Mouse (Mus musculus) hindbrain, embryonic 11.5 days (tissue): ENCODE results near the gene Nat8f4. TPM values are rescaled to one million over a fixed set of nuclear protein-coding genes. Genes with fewer than 3 reads are reported as not detected.
"Not testable (repeated sequence)": the region's sequence is repeated elsewhere in the genome, so short reads cannot be mapped to it uniquely, and the experiment has no call there.

Experiments
- ATAC-seq: fragments of 200-750 bp; cut with Nextera tagmentation; 2 replicates; pipeline ENCODE4 v1.8.0; 2017; ENCODE audit warnings: mild to moderate bottlenecking, moderate TSS enrichment, moderate library complexity; ENCODE audit not compliant: low FRiP score
- DNase-seq: peaks from one replicate; pipeline ENCODE4 v3.0.0-alpha.2; 2015; ENCODE audit warnings: low spot score
- H3K27ac ChIP-seq: fragments of 300-500 bp; sonication (generic); 2 replicates; pipeline ENCODE4 v1.5.1; 2014; ENCODE audit warnings: mild to moderate bottlenecking, low read depth, low read length
- H3K27me3 ChIP-seq: fragments of 300-500 bp; sonication (generic); 2 replicates; pipeline ENCODE4 v1.6.1; 2014; ENCODE audit warnings: mild to moderate bottlenecking, low read length, moderate library complexity, mixed read lengths; ENCODE audit not compliant: control insufficient read depth, insufficient read depth
- H3K36me3 ChIP-seq: fragments of 300-500 bp; sonication (generic); 2 replicates; pipeline ENCODE4 v1.6.1; 2014; ENCODE audit warnings: mild to moderate bottlenecking, low read length, moderate library complexity, mixed read lengths; ENCODE audit not compliant: control insufficient read depth, insufficient read depth
- H3K4me1 ChIP-seq: fragments of 300-500 bp; sonication (generic); replicated peaks from 2 replicates; pipeline ENCODE4 v1.6.1; 2014; ENCODE audit warnings: low read length, mixed read lengths; ENCODE audit not compliant: control insufficient read depth, insufficient read depth
- H3K4me2 ChIP-seq: fragments of 300-500 bp; sonication (generic); replicated peaks from 2 replicates; pipeline ENCODE4 v1.6.1; 2014; ENCODE audit warnings: mild to moderate bottlenecking, low read depth, low read length
- H3K4me3 ChIP-seq: fragments of 300-500 bp; sonication (generic); 2 replicates; pipeline ENCODE4 v1.5.1; 2014; ENCODE audit warnings: low read depth, low read length
- H3K9ac ChIP-seq: fragments of 300-500 bp; sonication (generic); 2 replicates; pipeline ENCODE4 v1.6.1; 2014; ENCODE audit warnings: low read depth, low read length
- H3K9me3 ChIP-seq: fragments of 300-500 bp; sonication (generic); 2 replicates; pipeline ENCODE4 v1.6.1; 2016; ENCODE audit warnings: low read length; ENCODE audit not compliant: control insufficient read depth
- WGBS: fragments of 180-500 bp; shearing (Covaris S2); extraction: QIAGEN DNeasy Blood & Tissue Kit; methylation state at CpG from one replicate; pipeline ENCODE4 v1.1.7; 2014; 5-methylcytosine and 5-hydroxymethylcytosine counted together
- polyA plus RNA-seq: library from polyadenylated mRNA; unstranded; fragments of >200 nt; fragmentation: Nextera tagmentation; extraction: Ambion mirVana; gene quantifications from 2 replicates; pipeline ENCODE4 v1.2.1, GENCODE M21; 2014

Gene Nat8f4
- polyA plus RNA-seq, 1 experiment from 2014 or later: 4.8 TPM

DNA sequence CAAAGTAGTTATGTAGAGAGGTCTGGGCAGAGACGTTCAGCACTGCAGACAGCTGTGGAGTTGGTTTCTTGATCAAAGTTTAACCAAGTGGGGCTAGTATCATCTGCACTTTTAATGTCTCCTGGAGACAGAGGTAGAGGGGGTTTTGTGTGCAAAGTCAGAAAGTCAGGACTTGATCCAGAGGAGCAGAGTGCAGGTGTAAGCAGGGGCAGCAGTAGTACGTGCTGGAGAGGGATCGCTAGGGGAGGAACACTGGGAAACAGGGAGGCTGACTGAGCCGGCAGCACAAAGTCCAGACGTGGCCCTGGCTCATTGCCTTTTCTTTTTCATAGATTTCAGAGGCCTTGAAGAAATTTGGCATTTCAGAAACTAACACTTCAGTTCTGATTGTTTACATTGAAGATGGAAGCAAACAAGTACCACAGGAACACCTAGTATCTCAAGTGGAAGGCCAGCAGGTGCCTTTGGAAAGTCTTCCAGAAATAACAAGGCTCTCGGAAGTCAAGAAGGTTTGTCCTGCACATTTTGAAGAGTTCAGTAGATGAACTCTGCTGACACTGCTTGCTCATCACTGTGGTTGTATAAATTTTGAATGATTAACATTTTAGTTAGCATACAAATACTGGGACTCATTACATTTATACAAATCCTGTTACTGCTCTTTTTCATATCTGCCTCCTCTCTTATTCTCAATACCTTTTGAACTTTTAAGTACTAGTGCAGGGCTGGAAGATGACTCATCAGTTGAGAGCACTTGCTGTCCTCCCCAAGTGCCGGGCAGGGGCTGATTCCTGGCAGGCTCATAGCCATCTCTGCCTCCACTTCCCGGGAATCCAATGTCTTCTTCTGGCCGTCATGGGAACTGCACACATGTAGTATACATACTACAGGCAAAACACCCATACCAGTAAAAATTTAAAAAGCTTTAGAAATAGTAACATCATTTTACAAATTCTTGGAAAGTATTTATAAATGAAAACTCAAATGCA lies 23.1 kb upstream of the Nat8f4 start:
- WGBS: 92% methylated on average over 9 of the region's 9 CpGs
- Histone ChIP-seq H3K4me3 (no peak overlapping the region), H3K27me3 (no peaks in the 10 kb centered on the region), H3K36me3 (peaks cover 12% of the 10 kb centered on the region), H3K9me3 (no peaks in the 10 kb centered on the region), H3K9ac (no peak overlapping the region), H3K4me1 (no peaks in the 10 kb centered on the region), H3K27ac (no peak overlapping the region), H3K4me2 (no peak overlapping the region)
- no peak for DNase-seq
- no peak for ATAC-seq

DNA sequence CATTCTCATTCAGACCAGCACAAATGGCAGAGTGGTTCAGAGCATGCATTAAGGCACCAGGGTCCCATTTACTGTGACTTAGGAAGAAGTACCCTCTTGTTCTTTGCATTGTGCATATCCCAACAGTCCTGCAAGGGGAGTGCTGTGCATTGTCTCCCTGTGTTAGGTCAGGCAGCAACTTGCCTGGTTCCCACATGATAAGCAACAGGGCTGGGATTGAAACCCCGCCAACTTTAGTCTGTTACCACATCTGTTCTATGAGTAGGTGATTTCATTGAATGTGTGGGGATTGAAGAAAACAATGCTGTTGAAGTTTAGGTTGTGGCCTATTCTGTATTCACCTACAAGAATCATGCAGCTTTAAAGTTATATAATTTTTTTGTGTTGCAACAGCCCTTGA lies 22.0 kb upstream of the Nat8f4 start:
- H3K36me3 ChIP-seq: peaks cover 13% of the 10 kb centered on the region
- DNase-seq (no peak), ATAC-seq (no peak)
- no peaks in the 10 kb centered on the region for H3K9me3 ChIP-seq
- no peak overlapping the region for H3K9ac ChIP-seq
- H3K4me3 ChIP-seq: no peak overlapping the region
- H3K4me1 ChIP-seq: no peaks in the 10 kb centered on the region
- H3K4me2 ChIP-seq: no peak overlapping the region
- no peaks in the 10 kb centered on the region for H3K27me3 ChIP-seq
- 93% methylated on average over 1 of the region's 1 CpGs for WGBS
- H3K27ac ChIP-seq: no peak overlapping the region

DNA sequence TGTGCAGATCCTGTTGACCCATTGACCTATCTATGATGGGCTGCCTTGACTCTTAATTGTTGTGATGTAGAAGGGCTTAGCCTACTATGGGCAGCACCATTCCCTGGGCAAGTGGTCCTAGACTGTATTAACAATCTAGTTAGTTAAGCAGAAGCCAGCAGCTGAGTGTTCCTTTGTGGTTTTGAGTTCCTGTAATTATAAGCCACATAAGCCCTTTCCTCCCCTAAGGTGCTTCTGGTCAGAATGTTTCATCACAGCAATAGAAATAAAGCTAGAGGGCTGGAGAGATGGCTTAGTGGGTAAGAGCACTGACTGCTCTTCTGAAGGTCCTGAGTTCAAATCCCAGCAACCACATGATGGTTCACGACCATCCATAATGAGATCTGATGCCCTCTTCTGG lies 19.0 kb upstream of the Nat8f4 start:
- H3K4me1 ChIP-seq: no peaks in the 10 kb centered on the region
- no peak overlapping the region for H3K4me2 ChIP-seq
- DNase-seq: no peak
- no peak for ATAC-seq
- WGBS: 90% methylated on average over 1 of the region's 1 CpGs
- no peaks in the 10 kb centered on the region for H3K27me3 ChIP-seq
- no peak overlapping the region for H3K9ac ChIP-seq
- no peaks in the 10 kb centered on the region for H3K9me3 ChIP-seq
- H3K27ac ChIP-seq: no peak overlapping the region
- peaks cover 13% of the 10 kb centered on the region for H3K36me3 ChIP-seq
- no peak overlapping the region for H3K4me3 ChIP-seq

DNA sequence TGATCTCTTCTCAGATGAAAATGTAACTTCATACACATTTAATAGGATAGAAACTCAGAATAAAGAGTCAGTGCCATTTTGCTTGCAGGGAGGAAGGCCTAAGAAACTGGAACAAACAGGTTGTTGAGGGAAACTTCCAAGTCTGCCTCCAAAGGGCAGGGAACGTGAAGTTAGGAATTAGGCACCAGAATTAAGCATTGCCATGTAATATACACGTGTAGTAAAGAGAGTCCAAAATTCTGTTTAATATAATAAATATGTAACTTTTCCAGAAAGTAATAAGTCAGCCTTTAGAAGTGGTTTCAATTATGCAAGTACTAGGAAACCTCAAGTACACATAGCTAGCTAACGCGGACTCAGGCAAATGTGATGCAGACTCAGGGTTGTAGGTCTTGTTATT lies 14.7 kb upstream of the Nat8f4 start:
- Histone ChIP-seq H3K4me2 (no peak overlapping the region), H3K9me3 (no peaks in the 10 kb centered on the region), H3K27ac (no peak overlapping the region), H3K36me3 (0 out of 2 replicates have a peak, but pooled peaks cover 2% of the 10 kb centered on the region), H3K4me1 (no peaks in the 10 kb centered on the region), H3K27me3 (no peaks in the 10 kb centered on the region), H3K4me3 (no peak overlapping the region), H3K9ac (no peak overlapping the region)
- ATAC-seq (no peak), DNase-seq (no peak)
- WGBS: 94% methylated on average over 4 of the region's 4 CpGs

DNA sequence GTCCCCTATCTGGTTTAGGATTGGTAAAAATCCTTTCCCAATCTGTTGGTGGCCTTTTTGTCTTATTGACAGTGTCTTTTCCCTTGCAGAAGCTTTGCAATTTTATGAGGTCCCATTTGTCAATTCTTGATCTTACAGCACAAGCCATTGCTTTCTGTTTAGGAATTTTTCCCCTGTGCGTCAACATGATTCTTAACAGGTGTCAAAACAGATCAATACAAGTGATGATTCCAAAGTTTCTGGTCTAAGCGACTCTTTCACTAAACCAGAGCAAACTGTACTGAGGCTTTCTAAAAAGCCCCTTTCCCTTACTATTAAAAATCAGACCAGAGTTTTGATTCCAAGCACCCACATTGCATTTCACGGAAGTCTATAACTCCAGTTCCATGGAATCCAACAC lies 13.7 kb upstream of the Nat8f4 start:
- H3K27ac ChIP-seq, ATAC-seq, H3K4me1 ChIP-seq, H3K9me3 ChIP-seq, H3K36me3 ChIP-seq, H3K4me2 ChIP-seq, H3K4me3 ChIP-seq, H3K9ac ChIP-seq, H3K27me3 ChIP-seq, DNase-seq: not testable (repeated sequence)
- 93% methylated on average over 3 of the region's 3 CpGs for WGBS

DNA sequence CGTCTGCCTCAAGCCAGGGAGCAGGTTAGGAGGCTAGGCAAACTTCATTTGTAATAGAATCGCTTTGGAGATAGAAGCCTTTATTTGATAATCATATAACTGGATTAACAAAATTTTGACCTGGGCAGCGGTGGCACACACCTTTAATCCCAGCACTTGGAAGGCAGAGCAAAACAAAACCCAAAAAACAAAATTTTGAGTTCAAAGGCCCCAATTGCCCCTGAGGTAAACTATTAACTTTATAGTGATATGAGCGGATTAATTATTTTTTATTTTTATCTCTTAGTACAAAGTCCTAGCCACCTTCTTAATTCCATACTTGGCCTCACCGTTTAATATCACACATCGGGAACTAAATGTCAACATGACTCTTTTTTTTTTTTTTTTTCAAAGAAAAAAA lies 11.9 kb upstream of the Nat8f4 start:
- Histone ChIP-seq H3K27ac (peak overlapping the region; percentile 68; the same call in 1 of the 2 replicates), H3K4me3 (peak overlapping the region; percentile 56), H3K9me3 (no peaks in the 10 kb centered on the region), H3K27me3 (no peaks in the 10 kb centered on the region), H3K4me2 (peak overlapping the region; percentile 70), H3K4me1 (no peaks in the 10 kb centered on the region), H3K9ac (peak overlapping the region; percentile 74), H3K36me3 (no peaks in the 10 kb centered on the region)
- no peak for ATAC-seq
- 87% methylated on average over 6 of the region's 6 CpGs for WGBS
- DNase-seq: no peak

DNA sequence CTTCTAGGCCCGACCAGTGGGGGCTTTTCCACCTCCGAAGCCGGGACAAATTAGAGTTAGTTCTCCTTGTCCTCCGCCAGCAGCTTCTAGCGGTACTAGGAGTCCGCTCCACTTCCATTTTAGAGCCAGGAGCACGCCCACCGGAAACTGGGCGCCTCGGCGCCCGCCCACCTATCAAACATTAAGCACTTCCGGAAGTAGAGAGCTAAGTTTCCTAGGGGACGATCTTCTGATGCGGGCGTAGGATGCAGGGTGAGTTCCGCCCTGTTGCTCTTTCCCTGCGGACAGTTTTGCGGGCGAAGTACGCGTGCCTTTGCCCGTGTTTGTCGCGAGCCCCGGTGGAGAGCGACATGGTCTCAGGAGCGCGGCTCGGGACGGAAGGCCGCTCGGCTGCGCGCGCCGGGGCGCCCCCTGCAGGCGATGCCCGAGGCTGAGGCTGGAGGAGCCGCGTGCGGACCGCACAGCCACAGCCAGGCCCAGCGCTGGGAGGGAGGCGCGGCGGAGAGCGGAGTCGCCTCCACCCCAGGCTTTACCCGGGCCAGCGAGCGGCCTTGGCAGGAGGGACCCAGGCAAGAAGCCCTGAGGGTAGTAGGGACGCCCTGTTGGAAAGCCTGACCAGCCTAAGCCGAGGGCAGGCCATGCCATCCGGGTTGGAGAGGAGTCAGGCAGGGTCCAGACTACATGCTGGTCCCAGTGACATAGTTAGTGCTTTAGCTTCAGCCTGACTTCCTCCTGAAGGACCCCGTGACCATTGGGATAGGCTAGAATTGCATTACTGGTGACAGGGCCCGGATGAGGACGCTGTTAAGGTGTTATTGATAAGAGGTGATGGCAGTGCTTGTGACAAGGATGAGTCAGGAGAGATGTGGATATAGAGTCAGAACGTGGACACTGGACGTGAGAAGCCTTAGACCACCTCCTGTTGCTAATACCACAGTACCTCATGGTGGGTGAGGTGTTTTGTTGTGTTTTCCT lies 11.1 kb upstream of the Nat8f4 start, which contains the start of gene Nat8f1:
Nat8f1 (minus strand) TSS at position 149 of the 975 bp plus-strand sequence.
- under 1% methylated on average over 58 of the region's 61 CpGs for WGBS
- Histone ChIP-seq H3K27ac (peak within 1 kb of the TSS; percentile 68), H3K4me3 (peak within 1 kb of the TSS; percentile 56), H3K4me2 (peak within 1 kb of the TSS; percentile 70), H3K9ac (peak within 1 kb of the TSS; percentile 74)
- not testable (repeated sequence) for H3K9me3 ChIP-seq, H3K36me3 ChIP-seq, H3K27me3 ChIP-seq, H3K4me1 ChIP-seq
- peak; percentile 89 for DNase-seq
- peak; percentile 97 for ATAC-seq

DNA sequence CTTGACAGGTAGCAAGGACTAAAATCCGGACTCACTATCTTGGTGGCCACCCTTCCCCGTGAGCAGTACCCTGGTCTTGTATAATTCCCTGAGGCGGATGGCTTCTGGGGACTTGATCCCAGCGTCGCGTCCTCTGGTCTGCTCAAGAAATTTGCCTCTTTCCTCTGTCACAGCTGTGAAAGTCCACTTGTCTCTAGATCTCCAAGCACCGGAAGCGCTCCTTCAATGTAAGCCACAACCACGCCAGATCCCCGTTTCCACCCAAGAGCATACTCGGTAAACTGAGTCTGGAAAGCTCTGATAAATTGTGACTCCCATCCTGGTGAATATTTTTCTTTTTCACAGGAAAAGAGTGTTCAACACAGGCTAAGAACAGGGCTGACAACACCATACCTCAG lies 10.5 kb upstream of the Nat8f4 start:
- Histone ChIP-seq H3K4me2 (peak overlapping the region; percentile 50), H3K4me1 (no peaks in the 10 kb centered on the region), H3K4me3 (peak overlapping the region; percentile 56), H3K36me3 (no peaks in the 10 kb centered on the region), H3K9me3 (no peaks in the 10 kb centered on the region), H3K27ac (peak overlapping the region; percentile 67; the same call in 1 of the 2 replicates), H3K27me3 (no peaks in the 10 kb centered on the region), H3K9ac (peak overlapping the region; percentile 74)
- DNase-seq (no peak), ATAC-seq (peak; percentile 7; the same call in 1 of the 2 replicates)
- 10% methylated on average over 11 of the region's 11 CpGs for WGBS
